In genomic region chr1:101805830-101806229, GRCm38 (mm10) we compare ENCODE assay signal across 27 mouse cellular contexts.
"Had no signal": no experiment of that assay in that cellular context is flagged by ENCODE, and none has a peak within 500 bp of the region (broad histone marks: within the 10 kb centered on the region; RNA-seq: fewer than 3 reads in every experiment).

No protein-coding gene starts in this region.

- H3K9me3 ChIP-seq: limb, embryonic 10.5 days; limb, embryonic 15.5 days; liver, embryonic 15.5 days; midbrain, embryonic 15.5 days had no signal

- H3K27ac ChIP-seq: limb, embryonic 10.5 days; limb, embryonic 12.5 days; limb, embryonic 13.5 days; limb, embryonic 15.5 days; liver, embryonic 12.5 days; liver, embryonic 13.5 days; liver, embryonic 14.5 days; liver, embryonic 15.5 days; lung, embryonic 15.5 days; macrophage; midbrain, embryonic 10.5 days; midbrain, embryonic 12.5 days; midbrain, embryonic 13.5 days; midbrain, embryonic 15.5 days had no signal

- H3K4me1 ChIP-seq: limb, embryonic 10.5 days; limb, embryonic 12.5 days; limb, embryonic 13.5 days; limb, embryonic 15.5 days; liver, embryonic 12.5 days; liver, embryonic 13.5 days; liver, embryonic 15.5 days; lung, embryonic 15.5 days; megakaryocyte, embryonic 14.5 days; midbrain, embryonic 10.5 days; midbrain, embryonic 12.5 days; midbrain, embryonic 13.5 days; midbrain, embryonic 15.5 days had no signal

- H3K36me3 ChIP-seq: limb, embryonic 10.5 days; limb, embryonic 12.5 days; limb, embryonic 13.5 days; limb, embryonic 15.5 days; liver, embryonic 12.5 days; liver, embryonic 13.5 days; liver, embryonic 15.5 days; lung, embryonic 15.5 days; midbrain, embryonic 10.5 days; midbrain, embryonic 12.5 days; midbrain, embryonic 13.5 days; midbrain, embryonic 15.5 days had no signal

- H3K9ac ChIP-seq: limb, embryonic 12.5 days; limb, embryonic 13.5 days; limb, embryonic 15.5 days; liver, embryonic 12.5 days; liver, embryonic 13.5 days; liver, embryonic 14.5 days; liver, embryonic 15.5 days; liver, postnatal 0 days; lung, embryonic 14.5 days; lung, embryonic 15.5 days; midbrain, embryonic 12.5 days; midbrain, embryonic 13.5 days; midbrain, embryonic 15.5 days had no signal

- H3K27me3 ChIP-seq: limb, embryonic 12.5 days; limb, embryonic 13.5 days; limb, embryonic 15.5 days; liver, embryonic 12.5 days; liver, embryonic 13.5 days; liver, embryonic 15.5 days; lung, embryonic 15.5 days; megakaryocyte, embryonic 14.5 days; midbrain, embryonic 12.5 days; midbrain, embryonic 13.5 days; midbrain, embryonic 15.5 days had no signal

- DNase-seq: left cerebral cortex, postnatal 4 days; liver; liver, embryonic 13.5 days; liver, postnatal 0 days; lung, adult 18-20 months; lung, adult 2 months; lung, embryonic 14.5 days; lung, postnatal 10 days; lung, postnatal 14 days; lung, postnatal 36 days; lung, postnatal 4 days; midbrain, embryonic 14.5 days had no signal

- H3K4me3 ChIP-seq: limb, embryonic 10.5 days; limb, embryonic 12.5 days; limb, embryonic 13.5 days; limb, embryonic 15.5 days; liver, embryonic 12.5 days; liver, embryonic 13.5 days; liver, embryonic 15.5 days; lung, embryonic 15.5 days; megakaryocyte, embryonic 14.5 days; midbrain, embryonic 10.5 days; midbrain, embryonic 12.5 days; midbrain, embryonic 13.5 days; midbrain, embryonic 15.5 days; myocyte had no signal
